Comparison of ENCODE assay signal across 8 mouse cellular contexts in genomic region chr13:75839719-75840481, GRCm38 (mm10). TPM values are rescaled to one million over a fixed set of nuclear protein-coding genes. Genes with fewer than 3 reads are reported as not detected.
DNase-seq lines count a peak whose midpoint lies in the region; ATAC-seq and TF ChIP-seq lines count a peak whose summit lies in the region.

TSS of gene Glrx (plus strand) at chr13:75839868.

- peak within 1 kb of the TSS; percentile 83 for H3K27ac ChIP-seq in hindbrain, embryonic 13.5 days

- no peak for TF ChIP-seq CTCF in Patski (IDR thresholded peaks at IDR 0.05)

- H3K9ac ChIP-seq in hindbrain, embryonic 13.5 days, result peak within 1 kb of the TSS; percentile 72

- no peaks in the 10 kb centered on the region for H3K36me3 ChIP-seq in hindbrain, embryonic 13.5 days

- WGBS in hindbrain, embryonic 13.5 days, result 0% methylated on average over 12 of the region's 12 CpGs

- H3K27me3 ChIP-seq in Patski, result no peaks in the 10 kb centered on the region
- no peaks in the 10 kb centered on the region for H3K27me3 ChIP-seq in hindbrain, embryonic 13.5 days

- in situ Hi-C loops in Patski (cut with MboI; ENCODE audit: low pct_unique_long_range_greater_than_20kb), result no loop called here

- H3K4me1 ChIP-seq in hindbrain, embryonic 13.5 days (replicated peaks), result peaks cover 30% of the 10 kb centered on the region

- H3K4me3 ChIP-seq in hindbrain, embryonic 13.5 days, result peak within 1 kb of the TSS; percentile 45

- CTCF ChIA-PET in Patski (lab: Charles Lee), result interaction anchor here (0.8 to 1.7 kb wide), 4 partner anchors 29 to 80 kb away, joined by 3 read pairs; no protein-coding TSS in a partner anchor

- peak; percentile 98 for ATAC-seq in Patski
- peak; percentile 91 for ATAC-seq in hindbrain, embryonic 13.5 days (ENCODE audit: low FRiP score)

- peak; percentile 54 for DNase-seq in Patski (ENCODE audit: low read depth, low spot score)
- peak; percentile 76 to 80 for DNase-seq in cerebellum, postnatal 25 days
- DNase-seq in frontal cortex, postnatal 25 days (ENCODE audit: low spot score in 2 of 2), result peak; percentile 68 to 71
- DNase-seq in layer of hippocampus, postnatal 14 days (ENCODE audit: low spot score in 2 of 2), result peak; percentile 74 to 80
- DNase-seq in lung, postnatal 10 days, result peak; percentile 81
- DNase-seq in ovary, postnatal 36 days (ENCODE audit: low spot score), result peak; percentile 71
- peak; percentile 38 for DNase-seq in thymus, postnatal 25 days

- H3K4me2 ChIP-seq in hindbrain, embryonic 13.5 days, result peak within 1 kb of the TSS; percentile 65

- POLR2A ChIA-PET in Patski (lab: Charles Lee), result interaction anchor here (0.8 to 1.5 kb wide), 3 partner anchors 14 to 61 kb away, joined by 3 read pairs; no protein-coding TSS in a partner anchor

- no peaks in the 10 kb centered on the region for H3K9me3 ChIP-seq in hindbrain, embryonic 13.5 days

RNA-seq across cellular contexts. Expression of gene Glrx, which starts in this region (rescaled TPM):
- 123 TPM for polyA plus RNA-seq in Patski (2021)
- 50.0 and 50.4 TPM in 2 replicates for polyA plus RNA-seq in hindbrain, embryonic 13.5 days (2015; fragmentation: Nextera tagmentation; extraction: Ambion mirVana)
- 10 to 100 TPM; 66.8 to 70.1 TPM for total RNA-seq in layer of hippocampus, postnatal 14 days (2021)

Comparison
In these comparisons a context has a peak if more than half of its experiments do, and no peak if none do; other contexts are left out.
1. Peak in every context shown above with its lines: DNase-seq, ATAC-seq, H3K4me3 ChIP-seq and H3K27ac ChIP-seq.